Comparison of ENCODE assay signal across 9 mouse cellular contexts in the genomic region with DNA sequence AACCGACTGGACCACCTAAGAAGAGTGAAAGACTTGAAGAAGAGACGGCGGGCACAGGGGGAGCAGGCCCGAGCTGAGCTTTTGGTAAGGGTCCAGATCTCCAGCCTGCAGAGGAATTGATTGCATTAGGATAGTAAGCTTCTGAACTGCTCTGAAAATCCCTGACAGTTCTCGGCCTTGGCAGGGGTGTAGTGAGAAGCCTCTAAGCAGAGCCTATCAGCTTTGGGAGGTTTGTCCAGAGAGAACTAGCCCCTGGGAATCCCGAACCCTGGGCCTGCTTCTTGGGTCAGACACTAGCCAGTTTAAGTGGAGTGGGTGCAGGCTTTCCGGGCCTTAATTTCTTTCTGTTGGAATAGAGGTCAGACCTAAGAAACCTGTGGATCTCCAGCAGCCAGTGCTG. TPM values are rescaled to one million over a fixed set of nuclear protein-coding genes. Genes with fewer than 3 reads are reported as not detected.
DNase-seq lines count a peak whose midpoint lies in the region; ATAC-seq and TF ChIP-seq lines count a peak whose summit lies in the region.
"Had no signal": no experiment of that assay in that cellular context is flagged by ENCODE, and none has a peak within 500 bp of the region (broad histone marks: within the 10 kb centered on the region; RNA-seq: fewer than 3 reads in every experiment).

No protein-coding gene starts in this region.

- 70% methylated on average over 7 of the region's 7 CpGs for WGBS in kidney, postnatal 0 days
- 65% methylated on average over 7 of the region's 7 CpGs for WGBS in embryonic facial prominence, embryonic 15.5 days
- WGBS in intestine, postnatal 0 days, result 41% methylated on average over 7 of the region's 7 CpGs
- WGBS in neural tube, embryonic 12.5 days, result 80% methylated on average over 7 of the region's 7 CpGs

- H3K4me3 ChIP-seq in kidney, postnatal 0 days (replicated peaks; ENCODE audit: low read depth, low read length), result peak overlapping the region; percentile 98
- peak overlapping the region; percentile 100 for H3K4me3 ChIP-seq in embryonic facial prominence, embryonic 15.5 days (replicated peaks)
- no peak overlapping the region for H3K4me3 ChIP-seq in intestine, postnatal 0 days (ENCODE audit: low read depth, low read length)
- peak overlapping the region; percentile 95; the same call in 1 of the 2 replicates for H3K4me3 ChIP-seq in neural tube, embryonic 12.5 days

- H3K4me1 ChIP-seq in kidney, postnatal 0 days (replicated peaks; ENCODE audit: insufficient read depth, low read length), result peaks cover 9% of the 10 kb centered on the region
- H3K4me1 ChIP-seq in embryonic facial prominence, embryonic 15.5 days, result peaks cover 39% of the 10 kb centered on the region
- H3K4me1 ChIP-seq in intestine, postnatal 0 days (replicated peaks; ENCODE audit: control insufficient read depth, insufficient read depth, low read length), result no peaks in the 10 kb centered on the region; the same call in 1 of the 2 replicates
- H3K4me1 ChIP-seq in neural tube, embryonic 12.5 days, result peaks cover 34% of the 10 kb centered on the region

- no peaks in the 10 kb centered on the region for H3K27me3 ChIP-seq in kidney, postnatal 0 days (ENCODE audit: insufficient read depth, low read length)
- H3K27me3 ChIP-seq in embryonic facial prominence, embryonic 15.5 days, result no peaks in the 10 kb centered on the region
- H3K27me3 ChIP-seq in intestine, postnatal 0 days (replicated peaks; ENCODE audit: control insufficient read depth, insufficient read depth, low read length), result no peaks in the 10 kb centered on the region
- H3K27me3 ChIP-seq in neural tube, embryonic 12.5 days (replicated peaks), result no peaks in the 10 kb centered on the region

- peak overlapping the region; percentile 59 for H3K4me2 ChIP-seq in kidney, postnatal 0 days (ENCODE audit: low read length)
- H3K4me2 ChIP-seq in embryonic facial prominence, embryonic 15.5 days (replicated peaks), result peak overlapping the region; percentile 73
- H3K4me2 ChIP-seq in intestine, postnatal 0 days (replicated peaks; ENCODE audit: low read depth), result peak overlapping the region; percentile 88
- H3K4me2 ChIP-seq in neural tube, embryonic 12.5 days (replicated peaks), result peak overlapping the region; percentile 68

- peak overlapping the region; percentile 42; the same call in 1 of the 2 replicates for H3K9ac ChIP-seq in kidney, postnatal 0 days (ENCODE audit: low read depth, low read length)
- H3K9ac ChIP-seq in embryonic facial prominence, embryonic 15.5 days, result no peak overlapping the region
- peak overlapping the region; percentile 26; the same call in 1 of the 2 replicates for H3K9ac ChIP-seq in intestine, postnatal 0 days (ENCODE audit: low read depth, low read length)
- 0 out of 2 replicates have a peak overlapping the region, but pooled peaks have one; percentile 29 for H3K9ac ChIP-seq in neural tube, embryonic 12.5 days

- TF ChIP-seq CTCF in kidney, postnatal 0 days (IDR thresholded peaks at IDR 0.05; ENCODE audit: low read depth), result no peak
- TF ChIP-seq CTCF in intestine, postnatal 0 days (IDR thresholded peaks at IDR 0.05; ENCODE audit: low read depth), result no peak

- peaks cover 32% of the 10 kb centered on the region for H3K36me3 ChIP-seq in kidney, postnatal 0 days (ENCODE audit: insufficient read depth, low read length)
- H3K36me3 ChIP-seq in embryonic facial prominence, embryonic 15.5 days, result peaks cover 44% of the 10 kb centered on the region
- H3K36me3 ChIP-seq in intestine, postnatal 0 days (ENCODE audit: control insufficient read depth, insufficient read depth), result peaks cover 36% of the 10 kb centered on the region
- H3K36me3 ChIP-seq in neural tube, embryonic 12.5 days, result peaks cover 49% of the 10 kb centered on the region

- no peaks in the 10 kb centered on the region for H3K9me3 ChIP-seq in kidney, postnatal 0 days (replicated peaks; ENCODE audit: low read length)
- H3K9me3 ChIP-seq in embryonic facial prominence, embryonic 15.5 days (replicated peaks), result no peaks in the 10 kb centered on the region
- H3K9me3 ChIP-seq in intestine, postnatal 0 days (ENCODE audit: control insufficient read depth), result no peaks in the 10 kb centered on the region
- H3K9me3 ChIP-seq in neural tube, embryonic 12.5 days, result no peaks in the 10 kb centered on the region

- no peak for ATAC-seq in kidney, postnatal 0 days (replicated peaks; ENCODE audit: low FRiP score, low read depth)
- ATAC-seq in embryonic facial prominence, embryonic 15.5 days (ENCODE audit: insufficient number of reproducible peaks, low FRiP score, low TSS enrichment, low read depth), result no peak
- no peak for ATAC-seq in intestine, postnatal 0 days
- no peak for ATAC-seq in neural tube, embryonic 12.5 days (ENCODE audit: low FRiP score, low read depth)
- no peak for ATAC-seq in cerebellum, adult (ENCODE audit: insufficient number of reproducible peaks, low FRiP score, low TSS enrichment)
- no peak for ATAC-seq in CD4-positive, CD25-positive, alpha-beta regulatory T cell, adult 4 months

- DNase-seq in kidney, postnatal 0 days (ENCODE audit: low spot score), result no peak
- DNase-seq in kidney, postnatal 25 days, result no peak
- no peak for DNase-seq in cerebellum, postnatal 25 days
- DNase-seq: cerebellum, adult 18-20 months had no signal

- H3K27ac ChIP-seq in kidney, postnatal 0 days, result no peak overlapping the region
- H3K27ac ChIP-seq in embryonic facial prominence, embryonic 15.5 days (replicated peaks), result no peak overlapping the region
- no peak overlapping the region for H3K27ac ChIP-seq in intestine, postnatal 0 days (ENCODE audit: low read depth, low read length)
- H3K27ac ChIP-seq in neural tube, embryonic 12.5 days, result no peak overlapping the region

RNA-seq across cellular contexts. Expression of a gene that starts 2.8 kb away (rescaled TPM):
- polyA plus RNA-seq in kidney, postnatal 0 days (2015; fragmentation: Nextera tagmentation; extraction: Ambion mirVana), result 101 and 103 TPM in 2 replicates
- polyA plus RNA-seq in embryonic facial prominence, embryonic 15.5 days (2015; fragmentation: Nextera tagmentation; extraction: Ambion mirVana), result 122 and 125 TPM in 2 replicates
- polyA plus RNA-seq in intestine, postnatal 0 days (2015; fragmentation: Nextera tagmentation; extraction: Ambion mirVana), result 51.1 and 53.2 TPM in 2 replicates
- 124 and 125 TPM in 2 replicates for polyA plus RNA-seq in neural tube, embryonic 12.5 days (2016; fragmentation: Nextera tagmentation; extraction: Ambion mirVana)
- 10 to 100 TPM; 10.5 to 13.5 TPM for polyA plus RNA-seq in CD4-positive, CD25-positive, alpha-beta regulatory T cell, adult 4 months (2017; shearing (Covaris generic))

RNA-seq across cellular contexts. Expression of a gene that starts 36.3 kb away (rescaled TPM):
- polyA plus RNA-seq in kidney, postnatal 0 days (2015; fragmentation: Nextera tagmentation; extraction: Ambion mirVana), result not detected in 2 replicates
- not detected in 2 replicates for polyA plus RNA-seq in embryonic facial prominence, embryonic 15.5 days (2015; fragmentation: Nextera tagmentation; extraction: Ambion mirVana)
- polyA plus RNA-seq in intestine, postnatal 0 days (2015; fragmentation: Nextera tagmentation; extraction: Ambion mirVana), result not detected in 2 replicates
- polyA plus RNA-seq in neural tube, embryonic 12.5 days (2016; fragmentation: Nextera tagmentation; extraction: Ambion mirVana), result not detected in 2 replicates
- not detected for polyA plus RNA-seq in CD4-positive, CD25-positive, alpha-beta regulatory T cell, adult 4 months (2017; shearing (Covaris generic))

RNA-seq across cellular contexts. Expression of a gene that starts 52.6 kb away (rescaled TPM):
- polyA plus RNA-seq in kidney, postnatal 0 days (2015; fragmentation: Nextera tagmentation; extraction: Ambion mirVana), result not detected in 2 replicates
- not detected in 2 replicates for polyA plus RNA-seq in embryonic facial prominence, embryonic 15.5 days (2015; fragmentation: Nextera tagmentation; extraction: Ambion mirVana)
- not detected in 2 replicates for polyA plus RNA-seq in intestine, postnatal 0 days (2015; fragmentation: Nextera tagmentation; extraction: Ambion mirVana)
- polyA plus RNA-seq in neural tube, embryonic 12.5 days (2016; fragmentation: Nextera tagmentation; extraction: Ambion mirVana), result not detected in 2 replicates
- polyA plus RNA-seq in CD4-positive, CD25-positive, alpha-beta regulatory T cell, adult 4 months (2017; shearing (Covaris generic)), result not detected
